Mouse (Mus musculus) A20 (cell line): ENCODE data around the gene Nr1i2.
"Not testable (repeated sequence)": the region's sequence is repeated elsewhere in the genome, so short reads cannot be mapped to it uniquely, and the experiment has no call there.

Experiments
- DNase-seq: peaks from one replicate; pipeline ENCODE4 v3.0.0-alpha.2; 2011; ENCODE audit warnings: low read depth, low spot score

Gene Nr1i2

GRCm38 (mm10) chr16:38287357-38287756 is 7.3 kb downstream of the Nr1i2 start:
- no peak for DNase-seq

DNA sequence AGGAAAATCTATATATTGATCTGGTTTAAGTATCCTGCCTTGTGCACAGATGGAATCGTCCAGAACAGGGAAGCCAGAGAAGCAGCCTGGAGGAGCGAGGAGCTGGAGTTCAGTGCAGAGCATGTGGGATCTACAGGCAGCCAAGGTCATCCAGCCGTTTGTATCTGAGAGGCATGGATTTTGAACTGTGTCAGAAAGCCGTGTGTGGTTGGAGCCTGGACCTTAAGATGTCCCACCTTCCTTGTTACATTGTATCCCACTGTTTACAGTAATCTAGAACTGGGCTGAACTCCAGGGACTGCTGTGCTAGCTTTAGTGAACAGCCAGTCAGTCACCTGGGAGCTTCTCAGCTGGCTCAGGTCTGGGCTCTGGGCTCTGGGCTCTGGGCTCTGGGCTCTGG is 8.1 kb downstream of the Nr1i2 start:
- DNase-seq: no peak

GRCm38 (mm10) chr16:38285801-38286200 is 8.8 kb downstream of the Nr1i2 start:
- DNase-seq: no peak

DNA sequence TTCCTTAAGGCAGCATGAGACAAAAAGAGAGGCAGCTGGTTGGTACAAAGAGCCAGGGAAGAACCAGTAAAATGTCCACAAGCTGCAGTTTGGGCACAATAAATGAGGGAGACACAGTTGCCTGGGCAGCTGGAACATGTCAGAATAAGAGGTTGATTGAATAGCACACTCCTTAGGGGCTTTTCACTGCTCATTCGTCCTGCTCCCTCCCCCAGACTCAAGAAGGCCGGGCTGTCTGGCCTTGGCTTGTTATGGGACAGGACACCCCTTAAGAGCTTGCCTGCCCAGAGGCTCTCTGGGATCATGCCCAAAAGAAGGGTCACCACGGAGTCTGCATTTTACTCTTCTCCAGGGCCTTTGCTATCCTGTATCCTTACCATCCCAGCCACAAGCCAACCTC is 11.3 kb downstream of the Nr1i2 start:
- no peak for DNase-seq

DNA sequence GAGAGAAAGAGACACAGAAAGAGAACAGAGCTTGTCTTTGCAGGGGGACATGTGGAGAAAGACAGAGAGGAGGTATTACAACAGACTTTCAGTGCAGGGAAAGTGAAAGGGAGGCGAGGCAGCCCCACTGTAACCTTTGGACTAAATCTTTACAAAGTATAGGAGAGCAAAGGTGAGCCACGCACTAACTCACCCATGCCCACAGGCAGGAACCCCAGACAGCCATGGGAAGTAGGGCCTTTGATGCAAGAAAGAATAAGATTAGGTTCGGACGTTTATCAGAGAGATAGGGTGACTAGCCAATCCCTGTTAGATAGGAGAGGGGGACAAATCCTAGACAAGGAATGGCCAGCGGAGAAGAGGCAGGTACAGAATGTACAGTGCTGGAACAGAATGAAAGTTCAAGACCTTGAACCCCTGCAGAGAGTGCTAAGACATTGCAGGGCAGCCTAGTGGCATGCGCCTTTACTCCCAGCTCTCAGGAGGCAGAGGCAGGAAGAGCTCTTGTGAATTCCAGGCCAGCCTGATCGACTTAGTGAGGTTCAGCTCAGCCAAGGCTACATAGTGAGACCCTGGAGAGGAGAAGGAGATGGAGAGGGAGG is 12.0 kb downstream of the Nr1i2 start:
- no peak for DNase-seq

GRCm38 (mm10) chr16:38280951-38281350 is 13.7 kb downstream of the Nr1i2 start:
- DNase-seq: no peak

DNA sequence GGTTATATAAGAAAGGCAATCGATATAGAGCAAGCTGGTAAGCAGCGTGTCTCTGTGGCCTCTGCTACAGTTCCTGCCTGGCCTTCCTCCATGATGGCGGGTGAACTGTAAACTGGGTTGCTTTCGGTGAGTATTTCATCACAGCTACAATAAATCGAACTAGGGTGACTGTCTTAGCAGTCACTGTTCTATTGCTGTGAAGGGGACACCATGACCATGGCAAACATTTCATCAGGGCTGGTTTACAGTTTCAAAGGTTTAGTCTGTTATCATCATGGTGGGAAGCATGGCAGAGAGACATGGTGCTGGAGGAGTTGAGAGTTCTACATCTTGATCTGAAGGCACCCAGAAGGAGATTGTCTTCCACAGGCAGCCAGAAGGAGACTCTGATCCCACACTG is 14.8 kb downstream of the Nr1i2 start:
- DNase-seq: no peak

- DNase-seq: no peak
Observed at GRCm38 (mm10) chr16:38274737-38275136, 19.9 kb downstream of the Nr1i2 start.

DNA sequence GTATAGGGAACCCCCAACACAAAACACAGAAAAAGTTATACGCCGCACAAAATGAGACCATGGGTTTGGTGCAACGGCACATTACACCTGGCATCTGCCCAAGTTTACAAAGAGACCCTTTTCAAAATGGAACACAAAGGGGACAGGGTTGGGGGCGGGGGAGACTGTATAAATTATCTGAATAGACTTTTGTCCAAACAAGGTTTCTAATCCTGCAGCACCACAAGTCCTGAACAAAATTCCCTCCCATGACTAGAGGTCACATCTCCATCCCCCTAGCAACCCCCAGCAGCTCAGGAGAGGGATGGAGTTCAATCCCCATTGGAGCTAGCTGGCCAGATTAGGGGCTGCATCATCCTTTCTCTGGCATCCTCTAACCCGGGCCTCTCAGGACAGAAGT is 22.1 kb downstream of the Nr1i2 start:
- no peak for DNase-seq

- no peak for DNase-seq
Observed at GRCm38 (mm10) chr16:38271601-38272000, 23.0 kb downstream of the Nr1i2 start.

DNA sequence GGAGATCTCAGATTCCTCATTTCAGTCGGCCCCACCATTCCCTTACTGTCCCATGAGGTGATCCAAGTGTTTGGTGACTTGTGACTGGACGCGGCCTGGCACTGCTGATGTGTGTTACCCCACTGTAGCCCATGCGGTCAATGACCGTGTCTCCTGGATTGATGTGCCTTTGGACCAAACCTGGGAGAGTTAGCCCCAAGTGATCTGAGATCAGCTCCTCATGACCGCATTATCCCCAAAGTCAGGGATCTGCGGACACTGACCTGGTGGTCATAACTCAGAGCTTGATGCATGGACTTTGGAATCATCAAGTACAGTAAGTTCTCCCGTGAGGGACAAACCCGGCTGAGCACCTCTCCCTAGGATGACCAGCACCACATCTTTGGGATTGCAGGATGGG is 38.7 kb downstream of the Nr1i2 start:
- DNase-seq: no peak

GRCm38 (mm10) chr16:38255107-38255506 is 39.5 kb downstream of the Nr1i2 start:
- DNase-seq: no peak

DNA sequence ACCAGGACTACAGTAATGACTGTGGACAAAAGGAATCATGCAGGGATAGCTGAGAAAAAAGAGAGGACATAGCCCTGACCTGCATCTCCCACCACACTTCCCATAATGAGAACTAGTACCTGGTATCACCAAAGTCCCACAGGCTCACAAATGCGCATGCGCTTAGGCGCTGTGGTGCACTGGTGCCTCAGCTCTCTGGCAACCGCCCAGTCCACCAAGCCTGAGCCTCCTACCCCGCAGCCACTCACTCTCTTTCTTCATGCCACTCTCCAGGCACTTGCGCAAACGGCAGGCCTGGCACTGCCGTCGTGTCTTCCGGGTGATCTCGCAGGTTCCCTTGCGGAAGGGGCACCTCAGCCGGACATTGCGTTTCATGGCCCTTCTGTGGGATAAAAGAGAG is 40.6 kb downstream of the Nr1i2 start:
- no peak for DNase-seq

DNA sequence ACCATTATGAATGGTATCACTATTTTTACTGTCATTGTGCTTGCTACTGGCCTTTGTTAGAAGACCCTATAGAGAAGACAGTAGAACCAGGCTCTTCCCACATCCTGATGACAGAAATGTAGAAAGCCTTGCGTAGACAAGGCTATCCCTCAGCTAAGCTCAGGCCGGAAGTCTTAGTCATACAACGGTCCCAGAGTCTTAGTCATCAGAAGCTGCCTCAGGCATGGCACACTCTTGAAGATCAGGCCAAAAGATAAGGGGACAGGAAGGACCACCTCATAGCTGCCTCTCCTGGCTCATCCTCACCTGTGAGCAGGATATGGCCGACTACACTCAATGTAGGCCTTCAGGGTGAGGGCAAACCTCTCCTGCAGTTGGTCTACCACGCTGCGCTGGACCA is 44.2 kb downstream of the Nr1i2 start:
- no peak for DNase-seq

DNA sequence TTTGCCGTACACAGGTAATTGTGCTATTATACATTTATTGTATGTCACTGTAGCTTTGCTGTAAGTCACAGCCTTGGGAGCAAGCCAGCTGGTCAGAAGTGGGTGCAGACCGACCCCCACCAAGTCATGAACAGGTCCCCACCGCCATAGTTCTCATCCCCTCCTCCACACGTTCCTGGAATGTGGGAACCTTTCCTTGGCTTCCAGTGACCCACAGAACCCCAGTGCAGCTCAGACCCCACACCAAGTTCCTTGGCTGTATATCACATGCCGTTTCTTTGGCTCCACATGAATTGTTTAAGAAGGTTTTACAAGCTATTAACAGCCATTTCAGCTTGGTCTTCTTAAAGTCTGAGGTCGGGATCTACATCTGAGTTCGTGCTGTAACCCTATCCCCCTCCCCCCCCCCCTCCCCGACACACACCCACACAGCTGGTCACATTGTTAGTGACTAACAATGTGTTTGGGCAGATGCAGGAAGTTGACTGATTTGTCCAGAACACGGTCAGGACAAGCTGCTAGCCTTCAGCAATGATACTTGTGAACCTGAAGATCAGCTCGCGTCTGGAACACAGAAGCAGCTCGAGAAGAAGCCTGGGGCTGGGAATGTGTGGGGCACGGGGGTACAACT is 46.2 kb downstream of the Nr1i2 start:
- no peak for DNase-seq

GRCm38 (mm10) chr16:38245849-38246585 is 48.6 kb downstream of the Nr1i2 start:
- no peak for DNase-seq

GRCm38 (mm10) chr16:38245379-38245778 is 49.2 kb downstream of the Nr1i2 start:
- no peak for DNase-seq

DNA sequence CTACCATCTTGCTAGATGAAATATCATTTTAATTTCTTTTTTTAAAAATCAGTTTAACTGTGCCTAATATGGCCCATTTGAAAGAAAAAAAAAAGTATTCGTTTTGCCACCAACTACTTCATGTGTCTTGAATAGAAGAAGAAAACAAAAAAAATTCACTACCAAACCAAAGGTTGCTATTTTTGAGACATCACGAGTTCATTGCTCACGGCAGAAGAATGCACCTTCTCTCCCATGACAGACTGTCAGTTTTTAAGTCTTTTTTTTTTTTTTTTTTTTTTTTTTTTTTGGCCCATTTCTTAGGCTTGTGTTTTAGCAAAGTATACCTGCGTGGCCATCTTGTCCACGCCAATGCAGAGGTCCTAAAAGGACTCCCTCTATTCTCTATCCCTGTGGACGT is 50.5 kb downstream of the Nr1i2 start:
- no peak for DNase-seq

GRCm38 (mm10) chr16:38240167-38240566 is 54.5 kb downstream of the Nr1i2 start:
- DNase-seq: no peak

DNA sequence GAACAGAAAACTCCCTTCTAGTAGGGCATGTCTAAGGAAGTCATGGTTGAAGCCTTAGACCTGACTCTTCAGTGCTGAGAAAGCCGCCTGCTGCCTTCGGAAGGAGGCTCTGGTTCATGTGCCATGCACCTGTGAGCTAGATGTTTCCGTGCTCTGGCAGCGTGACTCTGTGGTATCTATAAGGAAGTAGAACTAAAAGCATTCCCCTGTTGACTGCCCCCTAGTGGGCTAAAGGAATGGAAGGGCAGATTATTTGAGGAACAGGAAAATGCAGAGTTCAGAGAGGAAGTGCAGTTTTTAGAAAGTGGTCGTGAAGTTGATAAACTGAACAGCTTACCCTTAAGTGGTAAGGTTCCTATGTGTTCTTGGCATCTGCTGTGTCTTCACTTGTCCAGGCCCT is 54.9 kb downstream of the Nr1i2 start:
- DNase-seq: peak; percentile 93

GRCm38 (mm10) chr16:38236936-38237585 is 57.6 kb downstream of the Nr1i2 start:
- no peak for DNase-seq

DNA sequence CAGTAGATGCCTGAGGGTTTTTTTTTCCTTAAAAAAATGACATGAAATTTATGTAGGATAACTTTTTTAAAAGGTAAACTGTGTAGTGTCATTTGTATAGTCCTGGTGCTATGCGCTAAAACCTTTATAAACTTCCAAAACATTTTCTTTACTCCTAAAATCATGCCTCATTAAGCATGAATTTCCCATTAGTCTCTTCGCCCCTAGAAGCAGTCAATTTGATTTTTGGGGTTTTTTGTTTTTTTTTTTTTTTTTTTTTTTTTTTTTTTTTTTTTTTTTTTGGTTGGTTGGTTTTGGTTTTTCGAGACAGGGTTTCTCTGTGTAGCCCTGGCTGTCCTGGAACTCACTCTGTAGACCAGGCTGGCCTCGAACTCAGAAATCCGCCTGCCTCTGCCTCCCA is 72.1 kb downstream of the Nr1i2 start:
- not testable (repeated sequence) for DNase-seq

DNA sequence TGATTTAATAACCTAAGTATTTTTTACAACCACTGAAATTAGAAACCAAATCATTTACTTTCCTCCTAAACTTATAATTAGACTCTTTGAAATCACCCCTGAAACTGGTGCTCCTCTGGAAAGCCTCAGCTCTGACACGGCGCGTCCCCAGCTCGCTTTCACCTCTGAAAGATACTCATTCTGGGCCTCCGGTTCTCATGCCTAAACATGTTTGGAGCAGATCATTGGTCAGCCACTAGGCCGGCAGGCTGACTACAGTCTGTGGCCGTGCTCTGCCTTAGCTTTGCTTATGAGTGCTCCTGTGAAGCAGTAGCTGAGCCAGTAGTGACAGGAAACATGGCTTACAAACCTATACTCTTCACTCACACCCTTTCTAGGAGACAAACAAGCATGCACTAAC is 89.4 kb downstream of the Nr1i2 start:
- no peak for DNase-seq
